Mouse (Mus musculus) cerebellum, adult 11-12 months (tissue): Measurements from ENCODE around the gene Sesn2.
A peak's percentile ranks its signal among the peaks of the same experiment; 100 is the strongest.

Experiments
- DNase-seq: peaks from one replicate; pipeline ENCODE4 v3.0.0; 2022

The Sesn2 gene

GRCm38 (mm10) chr4:132475895-132476878 lies 34.1 kb downstream of the Sesn2 start:
- DNase-seq, result no peak

GRCm38 (mm10) chr4:132474631-132475030 lies 35.7 kb downstream of the Sesn2 start:
- DNase-seq, result no peak

GRCm38 (mm10) chr4:132473411-132473810 lies 36.9 kb downstream of the Sesn2 start:
- no peak for DNase-seq

GRCm38 (mm10) chr4:132469873-132470272 lies 40.4 kb downstream of the Sesn2 start:
- no peak for DNase-seq

GRCm38 (mm10) chr4:132464255-132464613 lies 46.1 kb downstream of the Sesn2 start:
- no peak for DNase-seq

GRCm38 (mm10) chr4:132463430-132464254 lies 46.7 kb downstream of the Sesn2 start, which contains the start of gene Med18:
TSS of gene Med18 (minus strand) at chr4:132463921.
- peak; percentile 91 for DNase-seq

- DNase-seq, result no peak
Observed at GRCm38 (mm10) chr4:132462836-132463235, 47.5 kb downstream of the Sesn2 start.

- DNase-seq, result no peak
Observed at GRCm38 (mm10) chr4:132460225-132460624, 50.1 kb downstream of the Sesn2 start.

GRCm38 (mm10) chr4:132455561-132455960 lies 54.7 kb downstream of the Sesn2 start:
- DNase-seq, result no peak

GRCm38 (mm10) chr4:132455146-132455545 lies 55.2 kb downstream of the Sesn2 start:
- no peak for DNase-seq

- no peak for DNase-seq
Observed at GRCm38 (mm10) chr4:132454216-132454615, 56.1 kb downstream of the Sesn2 start.

GRCm38 (mm10) chr4:132449778-132450177 lies 60.5 kb downstream of the Sesn2 start:
- DNase-seq, result no peak

- no peak for DNase-seq
Observed at GRCm38 (mm10) chr4:132446105-132446504, 64.2 kb downstream of the Sesn2 start.

- DNase-seq, result no peak
Observed at GRCm38 (mm10) chr4:132444516-132444915, 65.8 kb downstream of the Sesn2 start.
